Mouse (Mus musculus): ENCODE results near the gene Tulp4.

- TF ChIP-seq CTCF (IDR thresholded peaks at IDR 0.05; ENCODE audit: extremely low read depth, insufficient read depth, low read length) (no peak), POLR2A (IDR thresholded peaks at IDR 0.05; ENCODE audit: extremely low read depth, insufficient read depth, low read length) (no peak)
Measured at GRCm38 (mm10) chr17:6172926-6173690, 66.9 kb downstream of the Tulp4 start.
